Mouse (Mus musculus) bone marrow macrophage, adult 2 months (primary cell): ENCODE data around the gene Olfr30. TPM values are rescaled to one million over a fixed set of nuclear protein-coding genes. Genes with fewer than 3 reads are reported as not detected.

ENCODE experiments used
- H3K27ac ChIP-seq: 2 replicates; pipeline ENCODE4 v1.5.1; 2012; ENCODE audit warnings: low read depth, low read length; ENCODE audit not compliant: insufficient read depth
- H3K4me1 ChIP-seq: 2 replicates; pipeline ENCODE4 v1.6.1; 2012; ENCODE audit warnings: low read length; ENCODE audit not compliant: control insufficient read depth, insufficient read depth
- H3K4me3 ChIP-seq: 2 replicates; pipeline ENCODE4 v1.5.1; 2012; ENCODE audit warnings: mild to moderate bottlenecking, low read length, moderate library complexity; ENCODE audit not compliant: insufficient read depth
- CTCF ChIP-seq: IDR thresholded peaks from 2 replicates; pipeline ENCODE4 v1.5.1; 2012; ENCODE audit warnings: low read depth, mild to moderate bottlenecking, low read length, moderate library complexity
- POLR2A ChIP-seq: IDR thresholded peaks from 2 replicates; pipeline ENCODE4 v1.6.1; 2012; ENCODE audit warnings: mild to moderate bottlenecking, low read depth, low read length, borderline replicate concordance
- polyA plus RNA-seq: library from polyadenylated mRNA; stranded (reverse); fragments of >200 nt; gene quantifications from 2 replicates; pipeline ENCODE4 v1.2.4, GENCODE M21; 2012; ENCODE audit not compliant: missing spikeins, insufficient read depth, insufficient read length

Olfr30 gene
- polyA plus RNA-seq, 1 experiment: not detected

DNA sequence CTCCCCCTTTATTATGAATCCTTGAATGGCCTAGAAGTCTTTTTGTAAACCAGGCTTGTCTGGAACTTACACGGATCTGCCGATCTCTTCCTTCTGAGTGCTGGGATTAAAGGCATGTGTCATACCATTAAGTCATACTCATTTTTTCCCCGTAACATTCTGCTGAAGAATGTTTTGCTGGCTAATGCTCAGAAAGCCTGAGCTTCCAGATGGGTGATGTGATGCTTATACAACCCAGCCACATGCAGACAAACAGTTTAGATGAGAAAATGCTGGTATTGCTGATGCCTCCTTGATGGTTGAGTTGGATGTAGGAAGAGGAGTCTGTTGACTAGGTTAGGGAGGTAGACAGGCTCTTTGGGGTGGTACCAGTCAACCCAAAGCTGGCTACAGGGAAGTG is 43.7 kb downstream of the Olfr30 start:
- Histone ChIP-seq H3K4me3 (no peak overlapping the region), H3K4me1 (no peaks in the 10 kb centered on the region), H3K27ac (no peak overlapping the region)
- no peak for TF ChIP-seq POLR2A
- TF ChIP-seq CTCF: no peak

DNA sequence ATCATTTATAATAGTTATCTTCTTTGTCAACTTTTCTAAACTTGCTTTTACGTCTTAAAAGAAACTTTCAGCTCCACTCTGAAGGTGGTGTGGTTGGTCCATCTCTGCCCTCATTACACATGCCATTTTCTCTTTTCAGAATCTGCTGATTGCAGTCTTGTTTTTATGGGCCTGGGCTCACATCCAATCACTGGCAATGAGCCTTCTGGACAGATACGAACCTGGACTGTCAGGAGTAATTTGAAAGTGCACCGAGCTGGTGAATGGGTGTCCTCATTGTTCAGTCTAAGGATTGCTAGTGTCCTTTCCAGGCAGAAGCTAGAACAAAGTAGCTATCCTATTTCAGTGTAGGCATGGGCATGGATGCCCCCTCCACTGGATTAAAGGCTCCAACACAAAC is 54.0 kb downstream of the Olfr30 start:
- H3K4me3 ChIP-seq: no peak overlapping the region
- H3K27ac ChIP-seq: no peak overlapping the region
- no peaks in the 10 kb centered on the region for H3K4me1 ChIP-seq
- TF ChIP-seq POLR2A (no peak), CTCF (no peak)

Other genes with a start within 250 kb of the Olfr30 start
- not detected in 2 replicates for gene 4930438A08Rik, start 187.5 kb downstream of the Olfr30 start, polyA plus RNA-seq
- 12.1 and 13.5 TPM in 2 replicates for gene Zfp692, start 155.2 kb downstream of the Olfr30 start, polyA plus RNA-seq
- gene Zfp672, start 131.9 kb downstream of the Olfr30 start, polyA plus RNA-seq: 14.2 TPM in 2 replicates
- gene Sh3bp5l, start 131.5 kb downstream of the Olfr30 start, polyA plus RNA-seq: 17.3 and 19.2 TPM in 2 replicates
- gene Lypd8, start 83.2 kb downstream of the Olfr30 start, polyA plus RNA-seq: not detected in 2 replicates
- not detected in 2 replicates for gene 1810065E05Rik, start 41.2 kb downstream of the Olfr30 start, polyA plus RNA-seq
- not detected in 2 replicates for gene Gm12253, start 29.7 kb downstream of the Olfr30 start, polyA plus RNA-seq
- not detected in 2 replicates for gene Lypd9, start 9.3 kb downstream of the Olfr30 start, polyA plus RNA-seq
- not detected in 2 replicates for gene Olfr332, start 30.3 kb upstream of the Olfr30 start, polyA plus RNA-seq
- gene Olfr331, start 40.3 kb upstream of the Olfr30 start, polyA plus RNA-seq: not detected in 2 replicates
- gene Olfr330, start 72.6 kb upstream of the Olfr30 start, polyA plus RNA-seq: not detected in 2 replicates
- not detected in 2 replicates for gene Olfr329-ps, start 84.2 kb upstream of the Olfr30 start, polyA plus RNA-seq
- not detected in 2 replicates for gene Olfr328, start 93.4 kb upstream of the Olfr30 start, polyA plus RNA-seq
- not detected in 2 replicates for gene Olfr224, start 108.3 kb upstream of the Olfr30 start, polyA plus RNA-seq
- not detected in 2 replicates for gene Olfr325, start 115.5 kb upstream of the Olfr30 start, polyA plus RNA-seq
- not detected in 2 replicates for gene Olfr324, start 132.8 kb upstream of the Olfr30 start, polyA plus RNA-seq
- gene 2210407C18Rik, start 153.8 kb upstream of the Olfr30 start, polyA plus RNA-seq: not detected in 2 replicates
- gene Olfr323, start 168.2 kb upstream of the Olfr30 start, polyA plus RNA-seq: not detected in 2 replicates
- gene Trim58, start 178.2 kb upstream of the Olfr30 start, polyA plus RNA-seq: not detected in 2 replicates
- gene Olfr322, start 196.5 kb upstream of the Olfr30 start, polyA plus RNA-seq: not detected in 2 replicates
- not detected in 2 replicates for gene Olfr320, start 218.8 kb upstream of the Olfr30 start, polyA plus RNA-seq
- not detected in 2 replicates for gene Olfr319, start 236.9 kb upstream of the Olfr30 start, polyA plus RNA-seq